Mouse (Mus musculus) embryonic facial prominence, embryonic 12.5 days (tissue): ENCODE data around the gene Olfr987. TPM values are rescaled to one million over a fixed set of nuclear protein-coding genes. Genes with fewer than 3 reads are reported as not detected.
"Not testable (repeated sequence)": the region's sequence is repeated elsewhere in the genome, so short reads cannot be mapped to it uniquely, and the experiment has no call there.

Experiments
- ATAC-seq: fragments of 200-750 bp; cut with Nextera tagmentation; 2 replicates; pipeline ENCODE4 v1.8.0; 2017; ENCODE audit not compliant: insufficient number of reproducible peaks, insufficient read depth, low FRiP score, low TSS enrichment
- H3K27ac ChIP-seq: fragments of 300-500 bp; sonication (generic); 2 replicates; pipeline ENCODE4 v1.5.1; 2016; ENCODE audit warnings: mild to moderate bottlenecking
- H3K27me3 ChIP-seq: fragments of 300-500 bp; sonication (generic); 2 replicates; pipeline ENCODE4 v1.6.1; 2016; ENCODE audit warnings: mild to moderate bottlenecking, moderate library complexity
- H3K36me3 ChIP-seq: fragments of 300-500 bp; sonication (generic); 2 replicates; pipeline ENCODE4 v1.6.1; 2016; ENCODE audit warnings: mild to moderate bottlenecking
- H3K4me1 ChIP-seq: fragments of 300-500 bp; sonication (generic); 2 replicates; pipeline ENCODE4 v1.6.1; 2016
- H3K4me2 ChIP-seq: fragments of 300-500 bp; sonication (generic); replicated peaks from 2 replicates; pipeline ENCODE4 v1.6.1; 2016; ENCODE audit warnings: mild to moderate bottlenecking, moderate library complexity
- H3K4me3 ChIP-seq: fragments of 300-500 bp; sonication (generic); 2 replicates; pipeline ENCODE4 v1.5.1; 2016; ENCODE audit warnings: mild to moderate bottlenecking
- H3K9ac ChIP-seq: fragments of 300-500 bp; sonication (generic); 2 replicates; pipeline ENCODE4 v1.6.1; 2016; ENCODE audit warnings: mild to moderate bottlenecking, moderate library complexity
- H3K9me3 ChIP-seq: fragments of 300-500 bp; sonication (generic); 2 replicates; pipeline ENCODE4 v1.6.1; 2016; ENCODE audit warnings: mild to moderate bottlenecking, moderate library complexity
- whole genome bisulfite sequencing: fragments of 180-500 bp; shearing (Covaris S2); methylation state at CpG from one replicate; pipeline ENCODE4 v1.1.7; 2016; 5-methylcytosine and 5-hydroxymethylcytosine counted together
- polyA plus RNA-seq: library from polyadenylated mRNA; unstranded; fragments of >200 nt; fragmentation: Nextera tagmentation; extraction: Ambion mirVana; gene quantifications from 2 replicates; pipeline ENCODE4 v1.2.1, GENCODE M21; 2016

Olfr987 gene
- not detected in 2 replicates for polyA plus RNA-seq

DNA sequence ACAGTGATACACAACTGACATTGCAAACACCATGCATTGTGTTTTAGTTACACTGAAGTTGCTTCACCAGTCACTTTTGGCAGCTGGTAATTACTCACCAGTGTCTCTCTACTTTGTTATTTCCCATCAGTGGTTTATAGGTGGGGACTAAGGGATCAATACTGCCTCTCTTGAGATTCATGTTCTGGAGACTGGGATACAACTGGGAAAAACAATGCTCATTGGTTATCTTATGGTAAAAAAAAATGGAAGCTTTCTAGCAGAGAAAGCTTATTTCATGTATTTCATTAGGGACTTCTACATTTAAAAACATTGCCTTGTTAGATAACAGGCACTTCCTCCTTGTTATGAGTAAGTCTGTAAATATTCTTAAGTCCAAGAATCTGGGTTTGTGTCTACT is at the start of gene Olfr987:
TSS of gene Olfr987 (minus strand) at position 101 of the 400 bp plus-strand sequence.
- not testable (repeated sequence) for H3K27me3 ChIP-seq, H3K4me2 ChIP-seq, H3K9me3 ChIP-seq, ATAC-seq, H3K36me3 ChIP-seq, H3K27ac ChIP-seq, H3K9ac ChIP-seq, H3K4me1 ChIP-seq, H3K4me3 ChIP-seq

DNA sequence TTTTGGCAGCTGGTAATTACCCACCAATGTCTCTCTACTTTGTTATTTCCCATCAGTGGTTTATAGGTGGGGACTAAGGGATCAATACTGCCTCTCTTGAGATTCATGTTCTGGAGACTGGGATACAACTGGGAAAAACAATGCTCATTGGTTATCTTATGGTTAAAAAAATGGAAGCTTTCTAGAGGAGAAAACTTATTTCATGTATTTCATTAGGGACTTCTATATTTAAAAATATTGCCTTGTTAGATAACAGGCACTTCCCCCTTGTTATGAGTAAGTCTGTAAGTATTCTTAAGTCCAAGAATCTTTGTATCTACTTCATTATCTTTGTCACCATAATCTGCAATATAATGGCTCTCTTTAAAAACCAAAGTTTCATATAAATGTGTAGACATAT is 24.0 kb upstream of the Olfr987 start, which contains the start of gene Olfr988:
TSS of gene Olfr988 (minus strand) at position 101 of the 400 bp plus-strand sequence.
- H3K9ac ChIP-seq, ATAC-seq, H3K9me3 ChIP-seq, H3K4me2 ChIP-seq, H3K27me3 ChIP-seq, H3K4me1 ChIP-seq, H3K27ac ChIP-seq, H3K36me3 ChIP-seq, H3K4me3 ChIP-seq: not testable (repeated sequence)

DNA sequence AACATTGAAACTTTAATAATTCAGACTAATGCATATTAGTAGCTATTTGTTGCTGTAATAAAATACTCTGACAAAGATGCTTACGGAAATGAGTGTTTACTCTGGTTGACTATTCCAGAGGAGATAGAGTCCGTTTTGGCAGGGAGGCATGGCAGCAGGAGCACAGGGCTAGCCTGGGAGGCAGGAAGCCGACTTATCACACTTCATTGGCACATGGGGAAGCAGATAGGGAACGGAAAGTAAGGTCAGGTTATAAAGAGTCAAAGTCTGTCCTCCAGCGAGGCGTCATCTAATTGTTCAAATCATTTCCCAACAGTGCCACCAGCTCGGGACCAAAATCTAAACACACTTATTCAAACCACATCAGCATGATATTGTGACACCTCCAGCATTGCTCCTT is 857 bp upstream of the Olfr987 start:
- no peaks in the 10 kb centered on the region for H3K9me3 ChIP-seq
- H3K27ac ChIP-seq: no peak overlapping the region
- H3K4me1 ChIP-seq: no peaks in the 10 kb centered on the region
- H3K9ac ChIP-seq: no peak overlapping the region
- ATAC-seq: no peak
- no peak overlapping the region for H3K4me3 ChIP-seq
- no peaks in the 10 kb centered on the region for H3K36me3 ChIP-seq
- no peaks in the 10 kb centered on the region for H3K27me3 ChIP-seq
- no peak overlapping the region for H3K4me2 ChIP-seq
- 66% methylated on average over 7 of the region's 7 CpGs for WGBS

DNA sequence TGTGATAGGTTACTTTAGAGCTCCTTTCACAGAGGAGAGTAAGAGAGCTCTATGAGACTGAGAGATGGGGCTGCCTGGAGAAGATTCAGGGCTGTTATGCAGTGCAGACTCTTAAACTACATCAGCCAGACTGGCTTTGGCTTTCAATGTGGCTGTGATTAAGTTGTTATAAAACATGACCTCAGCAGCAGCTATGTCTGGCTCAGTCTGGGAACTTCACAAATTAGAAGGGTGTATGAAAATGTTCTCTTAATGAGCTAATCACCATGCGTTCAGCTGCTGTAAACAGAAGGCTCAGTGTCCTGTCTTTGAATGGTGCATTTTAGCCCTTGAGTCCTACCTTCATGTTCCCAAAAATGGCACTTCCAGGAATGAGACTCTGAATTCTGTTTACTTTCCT is 20.0 kb downstream of the Olfr987 start:
- Histone ChIP-seq H3K9me3 (no peaks in the 10 kb centered on the region), H3K9ac (no peak overlapping the region), H3K4me1 (no peaks in the 10 kb centered on the region), H3K27me3 (no peaks in the 10 kb centered on the region), H3K4me3 (no peak overlapping the region), H3K27ac (no peak overlapping the region), H3K36me3 (no peaks in the 10 kb centered on the region), H3K4me2 (no peak overlapping the region)
- no peak for ATAC-seq
- WGBS: 37% methylated on average over 1 of the region's 1 CpGs

DNA sequence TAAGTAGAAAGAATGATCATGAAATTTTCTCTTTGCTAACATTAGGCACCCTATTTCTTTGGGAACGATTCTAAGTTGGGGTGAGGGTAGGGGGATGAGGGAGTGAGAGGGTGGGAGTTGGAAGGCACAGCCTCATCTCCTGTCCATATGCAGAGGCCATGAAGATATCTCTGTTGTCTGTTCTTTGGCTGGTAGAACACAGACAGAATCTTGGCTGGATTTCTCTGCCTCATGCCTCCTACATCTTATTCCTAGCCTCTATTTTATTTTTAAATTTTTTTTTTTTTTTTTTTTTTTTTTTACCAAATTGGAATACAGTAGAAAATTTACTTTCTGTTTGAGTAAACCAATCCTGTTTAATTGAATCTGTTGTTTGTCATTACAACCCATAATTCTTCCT is 53.7 kb downstream of the Olfr987 start:
- Histone ChIP-seq H3K4me1 (no peaks in the 10 kb centered on the region), H3K4me3 (no peak overlapping the region), H3K36me3 (no peaks in the 10 kb centered on the region), H3K4me2 (no peak overlapping the region), H3K9me3 (no peaks in the 10 kb centered on the region), H3K27me3 (no peaks in the 10 kb centered on the region), H3K27ac (no peak overlapping the region), H3K9ac (no peak overlapping the region)
- WGBS: 67% methylated on average over 1 of the region's 1 CpGs
- no peak for ATAC-seq

DNA sequence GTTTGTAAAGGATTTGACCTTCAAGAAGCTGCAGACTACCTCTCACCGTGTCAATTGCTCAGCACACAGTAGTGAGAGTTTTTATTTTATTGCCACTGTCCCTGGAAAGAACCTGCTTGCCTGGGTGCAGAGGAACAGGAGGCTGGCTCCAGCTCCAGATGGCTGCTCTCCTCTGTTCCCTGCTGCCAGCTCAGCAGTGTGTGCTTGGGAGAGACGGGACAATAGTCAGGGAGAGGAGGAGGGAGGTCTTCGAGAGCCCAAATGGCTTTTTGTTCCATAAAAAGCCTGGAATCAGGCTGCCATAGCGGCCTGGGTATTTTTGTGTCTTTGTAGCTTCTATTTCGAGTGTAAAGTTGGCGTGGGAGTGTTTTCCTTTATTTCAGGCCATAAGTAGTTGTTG is 54.5 kb downstream of the Olfr987 start:
- H3K9ac ChIP-seq: no peak overlapping the region
- H3K4me2 ChIP-seq: no peak overlapping the region
- no peak overlapping the region for H3K4me3 ChIP-seq
- H3K4me1 ChIP-seq: no peaks in the 10 kb centered on the region
- no peak for ATAC-seq
- no peaks in the 10 kb centered on the region for H3K27me3 ChIP-seq
- H3K27ac ChIP-seq: no peak overlapping the region
- H3K9me3 ChIP-seq: no peaks in the 10 kb centered on the region
- no peaks in the 10 kb centered on the region for H3K36me3 ChIP-seq
- 50% methylated on average over 6 of the region's 6 CpGs for WGBS

DNA sequence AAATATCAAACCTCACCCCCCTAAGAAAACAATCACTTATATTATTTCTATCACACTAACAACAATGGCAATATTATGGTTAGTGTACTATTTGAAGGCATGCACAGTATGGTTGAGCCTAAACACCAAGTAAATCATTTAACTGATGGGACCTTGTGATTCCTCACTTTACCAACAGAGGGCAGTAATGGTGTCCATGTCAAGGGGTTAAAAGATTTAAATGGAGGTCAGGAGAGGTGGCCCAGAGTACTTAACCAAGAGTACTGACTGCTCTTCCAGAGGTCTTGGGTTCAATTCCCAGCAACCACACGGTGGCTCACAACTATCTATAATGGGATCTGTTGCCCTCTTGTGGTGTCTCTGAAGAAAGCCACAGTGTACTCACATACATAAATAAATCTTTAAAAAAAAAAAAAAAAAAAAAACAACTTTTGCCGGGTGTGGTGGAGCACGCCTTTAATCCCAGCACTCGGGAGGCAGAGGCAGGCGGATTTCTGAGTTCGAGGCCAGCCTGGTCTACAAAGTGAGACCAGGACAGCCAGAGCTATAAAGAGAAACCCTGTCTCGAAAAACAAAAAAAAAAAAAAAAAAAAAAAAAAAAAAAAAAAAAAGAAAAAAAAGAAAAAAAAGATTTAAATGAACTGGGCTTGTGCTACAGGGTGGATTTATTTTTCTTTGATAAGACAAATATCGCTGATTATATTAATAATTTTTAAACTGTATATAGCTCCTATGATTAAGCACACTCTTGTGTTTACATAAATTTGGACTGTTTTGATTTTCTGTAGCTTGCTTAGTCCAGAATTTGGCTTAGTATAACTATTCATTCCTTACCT is 55.3 kb downstream of the Olfr987 start:
- Histone ChIP-seq H3K4me2 (no peak overlapping the region), H3K27me3 (no peaks in the 10 kb centered on the region), H3K27ac (no peak overlapping the region), H3K9me3 (no peaks in the 10 kb centered on the region), H3K36me3 (no peaks in the 10 kb centered on the region), H3K4me1 (no peaks in the 10 kb centered on the region), H3K9ac (no peak overlapping the region), H3K4me3 (no peak overlapping the region)
- WGBS: 80% methylated on average over 8 of the region's 8 CpGs
- ATAC-seq: no peak

DNA sequence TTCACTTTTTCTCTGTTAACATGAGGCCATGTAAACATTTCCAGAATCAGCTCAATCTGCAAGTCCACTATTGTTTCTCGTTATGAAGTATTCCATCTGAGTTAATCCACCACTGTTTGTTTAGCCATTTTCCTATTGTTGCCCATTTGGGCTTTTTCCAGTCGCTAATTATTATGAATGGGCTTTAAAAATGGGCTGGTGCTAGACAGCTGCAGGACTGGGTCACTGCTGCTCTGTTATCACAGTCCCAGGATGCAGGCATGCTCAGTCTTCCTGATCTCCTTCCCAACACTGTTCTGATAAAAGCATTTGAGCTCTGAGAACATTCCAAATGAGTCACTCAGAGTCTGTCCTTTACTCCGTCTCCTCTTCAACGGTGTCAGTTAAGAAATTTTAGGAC is 58.1 kb downstream of the Olfr987 start:
- 80% methylated on average over 4 of the region's 4 CpGs for WGBS
- H3K4me2 ChIP-seq: no peak overlapping the region

More for the DNA sequence above, 58.1 kb downstream of the Olfr987 start:
- no peaks in the 10 kb centered on the region for H3K4me1 ChIP-seq
- no peak overlapping the region for H3K4me3 ChIP-seq
- H3K27ac ChIP-seq: no peak overlapping the region
- H3K36me3 ChIP-seq: no peaks in the 10 kb centered on the region
- no peak for ATAC-seq
- no peaks in the 10 kb centered on the region for H3K27me3 ChIP-seq
- no peak overlapping the region for H3K9ac ChIP-seq
- no peaks in the 10 kb centered on the region for H3K9me3 ChIP-seq

Other genes with a start within 250 kb of the Olfr987 start
- gene Aplnr, start 203.1 kb downstream of the Olfr987 start, polyA plus RNA-seq: 42.7 and 45.3 TPM in 2 replicates
- 0.92 and 1.1 TPM in 2 replicates for gene Lrrc55, start 142.1 kb downstream of the Olfr987 start, polyA plus RNA-seq
- gene Olfr988, start 23.9 kb upstream of the Olfr987 start, polyA plus RNA-seq: not detected in 2 replicates
- not detected in 2 replicates for gene Olfr992, start 70.2 kb upstream of the Olfr987 start, polyA plus RNA-seq
- not detected in 2 replicates for gene Olfr993, start 75.6 kb upstream of the Olfr987 start, polyA plus RNA-seq
- not detected in 2 replicates for gene Olfr994, start 97.1 kb upstream of the Olfr987 start, polyA plus RNA-seq
- not detected in 2 replicates for gene Olfr995, start 104.3 kb upstream of the Olfr987 start, polyA plus RNA-seq
- gene 4833423E24Rik, start 179.7 kb upstream of the Olfr987 start, polyA plus RNA-seq: 0.09 and 0.15 TPM in 2 replicates
- gene Olfr996, start 239.9 kb upstream of the Olfr987 start, polyA plus RNA-seq: not detected in 2 replicates
- not detected in 2 replicates for gene Olfr998, start 249.6 kb upstream of the Olfr987 start, polyA plus RNA-seq